Mouse (Mus musculus): ENCODE measurements around the gene Olfr705.
"Not testable (repeated sequence)": the region's sequence is repeated elsewhere in the genome, so short reads cannot be mapped to it uniquely, and the experiment has no call there.

The Olfr705 gene

DNA sequence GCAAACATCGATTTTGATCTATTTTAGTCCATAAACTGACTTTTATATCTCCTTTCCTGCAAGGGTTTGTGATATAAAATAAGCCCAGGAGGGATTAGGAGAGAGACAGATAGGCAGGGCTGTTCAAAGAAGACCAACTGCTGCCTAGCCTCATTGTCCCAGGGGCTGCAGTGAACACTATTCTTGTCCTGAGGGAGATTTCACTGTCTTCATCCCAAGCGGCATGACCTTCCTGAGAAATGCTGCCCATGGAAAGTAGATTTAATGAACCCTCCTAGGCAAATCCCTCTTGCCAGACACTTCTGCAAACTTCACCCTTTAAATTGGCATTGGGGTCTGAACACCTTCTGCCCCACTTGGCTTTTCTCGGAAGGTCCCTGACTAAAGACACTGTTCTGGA lies at the start of gene Olfr705:
Gene Olfr705 (minus strand): TSS at position 101 of the 400 bp plus-strand sequence.
- no peak for DNase-seq (ENCODE audit: low spot score in 2 of 2)

GRCm38 (mm10) chr7:106920961-106921360 lies 44.3 kb upstream of the Olfr705 start:
- DNase-seq (ENCODE audit: low spot score in 2 of 2): peak in 1 of 2 experiments; percentile 17

GRCm38 (mm10) chr7:106907676-106908075 lies 31.0 kb upstream of the Olfr705 start, which contains the start of gene Olfr1532-ps1:
Gene Olfr1532-ps1 (plus strand): TSS chr7:106908001.
- no peak for DNase-seq (ENCODE audit: low spot score in 2 of 2)

DNA sequence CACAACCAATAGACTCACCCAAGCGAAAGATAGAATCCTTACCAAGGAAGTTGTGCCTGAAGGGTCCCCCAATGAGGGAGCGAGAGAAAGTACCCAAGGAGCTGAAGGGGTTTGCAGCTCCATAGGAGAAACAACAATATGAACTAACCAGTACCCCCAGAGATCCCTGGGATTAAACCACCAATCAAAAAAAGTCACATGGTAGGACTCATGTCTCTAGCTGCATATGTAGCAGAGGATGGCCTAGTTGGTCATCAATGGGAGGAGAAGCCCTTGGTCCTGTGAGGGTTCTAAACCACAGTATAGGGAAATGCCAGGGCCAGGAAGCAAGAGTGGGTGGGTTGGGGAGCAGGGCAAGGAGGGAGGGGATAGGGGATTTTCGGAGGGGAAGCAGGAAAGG lies 24.4 kb upstream of the Olfr705 start, which contains the start of gene Olfr707:
Gene Olfr707 (minus strand): TSS at position 101 of the 400 bp plus-strand sequence.
- not testable (repeated sequence) for DNase-seq (ENCODE audit: low spot score in 2 of 2)

- no peak for DNase-seq (ENCODE audit: low spot score in 2 of 2)
Measured at GRCm38 (mm10) chr7:106888062-106888461, 11.4 kb upstream of the Olfr705 start, which contains the start of gene Olfr706. Gene Olfr706 (minus strand): TSS chr7:106888162.

GRCm38 (mm10) chr7:106862885-106863284 lies 13.8 kb downstream of the Olfr705 start, which contains the start of gene Olfr704:
Gene Olfr704 (plus strand): TSS chr7:106863185.
- no peak for DNase-seq (ENCODE audit: low spot score in 2 of 2)

DNA sequence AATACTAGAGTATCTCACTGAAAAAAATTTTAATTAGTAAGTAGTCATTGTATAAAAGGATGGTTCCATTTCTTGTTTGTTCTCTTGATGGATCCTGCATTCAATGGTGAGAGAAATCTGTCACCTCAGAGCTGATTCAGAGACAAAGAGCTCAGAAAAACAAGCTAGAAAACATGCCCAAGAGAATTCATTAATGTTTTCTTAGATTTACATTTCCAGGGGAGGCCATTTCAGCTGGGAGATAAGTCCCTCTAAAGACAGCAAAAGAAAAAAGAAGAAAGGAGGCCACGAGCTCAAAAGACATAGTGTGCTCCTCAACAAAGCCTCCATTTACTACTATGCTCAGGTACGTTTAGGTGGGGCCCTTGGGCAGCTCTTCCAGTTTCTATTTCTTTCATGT lies 33.6 kb downstream of the Olfr705 start, which contains the start of gene Olfr703:
Gene Olfr703 (plus strand): TSS at position 301 of the 400 bp plus-strand sequence.
- no peak for DNase-seq (ENCODE audit: low spot score in 2 of 2)

DNA sequence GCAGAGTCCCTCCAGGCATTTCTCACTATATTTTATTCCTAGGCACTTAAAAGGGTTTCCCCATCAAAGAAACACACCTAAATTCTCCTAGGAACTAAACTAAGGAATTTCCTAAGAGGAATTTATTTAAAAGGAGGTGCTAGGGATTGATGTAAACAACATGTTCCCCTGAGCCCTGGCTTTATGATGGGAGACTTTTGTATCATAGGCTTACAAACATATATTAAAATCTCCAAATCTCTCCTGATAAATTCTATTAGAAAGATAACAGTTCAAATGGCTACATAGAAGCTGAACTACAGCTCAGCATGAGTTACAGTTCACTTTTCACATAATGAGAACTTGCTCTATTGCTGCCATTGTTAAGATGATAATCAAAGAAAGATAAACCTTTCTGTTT lies 42.9 kb downstream of the Olfr705 start, which contains the start of gene Olfr702:
Gene Olfr702 (minus strand): TSS at position 101 of the 400 bp plus-strand sequence.
- DNase-seq (ENCODE audit: low spot score in 2 of 2): no peak
